Mouse (Mus musculus): ENCODE measurements around the gene Piezo1.

- TF ChIP-seq CTCF (IDR thresholded peaks at IDR 0.05; ENCODE audit: low read depth, low read length) (no peak), POLR2A (IDR thresholded peaks at IDR 0.05; ENCODE audit: borderline replicate concordance, low read depth, low read length) (no peak)
Measured at GRCm38 (mm10) chr8:122593783-122594507, 42.8 kb upstream of the Piezo1 start.

Data from bone marrow macrophage, adult 2 months (primary cell).